Mouse (Mus musculus) limb, embryonic 15.5 days (tissue): ENCODE data around the gene Itpkb. TPM values are rescaled to one million over a fixed set of nuclear protein-coding genes. Genes with fewer than 3 reads are reported as not detected.

Experiments used
- ATAC-seq: fragments of 200-750 bp; cut with Nextera tagmentation; 2 replicates; pipeline ENCODE4 v1.8.0; 2017; ENCODE audit warnings: low read depth, moderate TSS enrichment; ENCODE audit not compliant: insufficient number of reproducible peaks, low FRiP score, low TSS enrichment
- H3K27ac ChIP-seq: fragments of 300-500 bp; sonication (generic); 2 replicates; pipeline ENCODE4 v1.5.1; 2015; ENCODE audit warnings: moderate library complexity, mild to moderate bottlenecking, inconsistent platforms
- H3K27me3 ChIP-seq: fragments of 300-500 bp; sonication (generic); 2 replicates; pipeline ENCODE4 v1.6.1; 2015; ENCODE audit warnings: inconsistent platforms
- H3K36me3 ChIP-seq: fragments of 300-500 bp; sonication (generic); 2 replicates; pipeline ENCODE4 v1.6.1; 2015; ENCODE audit warnings: inconsistent platforms
- H3K4me1 ChIP-seq: fragments of 300-500 bp; sonication (generic); 2 replicates; pipeline ENCODE4 v1.6.1; 2015; ENCODE audit warnings: inconsistent platforms
- H3K4me2 ChIP-seq: fragments of 300-500 bp; sonication (generic); 2 replicates; pipeline ENCODE4 v1.6.1; 2015; ENCODE audit warnings: mild to moderate bottlenecking, inconsistent platforms
- H3K4me3 ChIP-seq: fragments of 300-500 bp; sonication (generic); 2 replicates; pipeline ENCODE4 v1.5.1; 2015; ENCODE audit warnings: mild to moderate bottlenecking, inconsistent platforms
- H3K9ac ChIP-seq: fragments of 300-500 bp; sonication (generic); 2 replicates; pipeline ENCODE4 v1.6.1; 2015; ENCODE audit warnings: inconsistent platforms
- H3K9me3 ChIP-seq: fragments of 300-500 bp; sonication (generic); 2 replicates; pipeline ENCODE4 v1.6.1; 2016; ENCODE audit warnings: inconsistent platforms
- WGBS: fragments of 180-500 bp; shearing (Covaris S2); methylation state at CpG from one replicate; pipeline ENCODE4 v1.1.7; 2015; 5-methylcytosine and 5-hydroxymethylcytosine counted together
- polyA plus RNA-seq: library from polyadenylated mRNA; unstranded; fragments of >200 nt; fragmentation: Nextera tagmentation; extraction: Ambion mirVana; gene quantifications from 2 replicates; pipeline ENCODE4 v1.2.1, GENCODE M21; 2015

Gene Itpkb
- polyA plus RNA-seq, 1 experiment from 2014 or later: 15.1 TPM

DNA sequence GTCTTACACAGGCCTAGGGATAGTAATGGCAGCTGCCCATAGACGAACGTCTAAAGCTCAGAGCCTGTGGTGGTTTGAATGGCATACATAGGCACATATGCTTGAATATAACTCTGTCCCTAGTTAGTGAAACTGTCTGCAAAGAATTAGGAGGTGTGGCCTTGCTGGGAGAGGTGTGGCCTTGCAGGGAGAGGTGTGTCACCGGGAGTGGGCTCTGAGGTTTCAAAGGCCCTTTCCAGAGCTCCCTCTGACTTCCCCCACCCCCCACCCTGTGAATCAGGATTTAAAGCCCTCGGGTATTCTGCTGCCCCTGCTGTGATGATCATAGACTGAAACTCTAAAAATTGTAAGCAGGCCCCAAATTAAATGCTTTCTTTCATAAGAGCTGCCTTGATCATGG, 29.3 kb upstream of the Itpkb start:
- ATAC-seq: no peak
- Histone ChIP-seq H3K36me3 (no peaks in the 10 kb centered on the region), H3K9me3 (no peaks in the 10 kb centered on the region), H3K9ac (no peak overlapping the region), H3K27ac (no peak overlapping the region), H3K4me2 (no peak overlapping the region), H3K4me1 (0 out of 2 replicates have a peak, but pooled peaks cover 5% of the 10 kb centered on the region), H3K27me3 (no peaks in the 10 kb centered on the region), H3K4me3 (no peak overlapping the region)
- 37% methylated on average over 4 of the region's 4 CpGs for WGBS

DNA sequence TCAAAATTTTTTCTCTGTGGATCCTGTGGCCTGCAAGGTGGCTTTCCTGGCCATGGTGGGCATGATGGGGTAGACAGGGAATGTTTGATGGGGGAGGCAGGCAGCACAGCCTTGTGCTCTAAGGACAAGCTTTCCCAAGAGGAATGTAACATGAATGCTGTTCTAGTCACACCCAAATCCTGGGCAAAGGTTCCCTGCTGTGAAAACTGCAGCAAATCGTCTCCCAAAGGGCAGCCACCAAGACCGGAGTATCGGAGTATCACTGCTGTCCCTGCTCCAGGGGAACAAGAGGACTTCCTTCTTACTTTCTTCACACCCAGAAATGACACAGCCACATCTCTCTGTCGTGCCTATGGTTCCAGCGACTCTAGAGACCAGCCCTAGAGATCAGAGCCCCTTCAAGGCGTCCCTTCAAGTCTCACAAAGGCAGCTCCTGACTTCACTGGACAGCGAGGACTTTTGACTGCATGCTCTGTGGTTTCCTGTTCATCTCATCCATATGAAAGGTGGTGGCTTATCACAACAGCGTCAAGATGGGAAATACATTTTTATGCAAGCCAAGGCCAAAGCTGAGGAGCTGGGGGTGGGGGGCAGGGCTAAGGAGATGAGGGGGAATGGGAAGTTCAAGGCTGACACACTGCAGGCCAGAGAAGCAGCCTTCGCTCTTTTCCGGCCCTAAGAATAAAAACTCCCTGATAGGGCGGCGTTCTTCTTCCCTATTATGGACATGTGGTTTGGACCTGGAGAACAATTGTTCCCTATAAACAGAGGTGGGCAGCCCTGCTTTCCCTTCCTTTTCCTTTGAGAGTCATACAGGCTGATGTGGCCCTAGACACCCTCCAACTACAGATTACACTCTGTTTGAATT, 27.8 kb upstream of the Itpkb start:
- WGBS: 66% methylated on average over 12 of the region's 12 CpGs
- Histone ChIP-seq H3K9ac (no peak overlapping the region), H3K4me2 (no peak overlapping the region), H3K27ac (no peak overlapping the region), H3K9me3 (no peaks in the 10 kb centered on the region), H3K27me3 (no peaks in the 10 kb centered on the region), H3K36me3 (no peaks in the 10 kb centered on the region), H3K4me3 (no peak overlapping the region), H3K4me1 (peaks cover 12% of the 10 kb centered on the region; the same call in 1 of the 2 replicates)
- no peak for ATAC-seq

DNA sequence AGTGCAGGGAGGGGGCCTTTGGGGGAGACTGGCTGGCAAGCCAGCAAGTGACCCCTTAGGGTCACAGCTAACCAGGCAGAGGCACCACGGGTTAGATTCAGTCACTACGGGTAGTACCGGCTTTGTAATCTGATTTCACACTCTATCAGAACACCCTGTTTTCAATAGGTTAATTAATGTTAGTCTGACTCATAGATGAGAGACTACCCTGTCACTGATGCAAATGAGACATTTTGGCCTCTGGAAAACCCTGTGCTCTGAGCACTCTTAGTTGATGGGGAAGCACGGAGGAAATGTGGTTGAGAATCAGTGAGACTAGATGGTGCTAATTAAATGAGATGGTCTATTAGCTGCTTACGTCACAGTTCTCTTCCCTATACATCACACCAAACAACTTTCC, 26.7 kb upstream of the Itpkb start:
- Histone ChIP-seq H3K36me3 (no peaks in the 10 kb centered on the region), H3K4me2 (no peak overlapping the region), H3K27me3 (no peaks in the 10 kb centered on the region), H3K9me3 (no peaks in the 10 kb centered on the region), H3K4me1 (peaks cover 21% of the 10 kb centered on the region; the same call in 1 of the 2 replicates), H3K9ac (no peak overlapping the region), H3K4me3 (no peak overlapping the region), H3K27ac (no peak overlapping the region)
- ATAC-seq: no peak
- WGBS: 80% methylated on average over 5 of the region's 5 CpGs

DNA sequence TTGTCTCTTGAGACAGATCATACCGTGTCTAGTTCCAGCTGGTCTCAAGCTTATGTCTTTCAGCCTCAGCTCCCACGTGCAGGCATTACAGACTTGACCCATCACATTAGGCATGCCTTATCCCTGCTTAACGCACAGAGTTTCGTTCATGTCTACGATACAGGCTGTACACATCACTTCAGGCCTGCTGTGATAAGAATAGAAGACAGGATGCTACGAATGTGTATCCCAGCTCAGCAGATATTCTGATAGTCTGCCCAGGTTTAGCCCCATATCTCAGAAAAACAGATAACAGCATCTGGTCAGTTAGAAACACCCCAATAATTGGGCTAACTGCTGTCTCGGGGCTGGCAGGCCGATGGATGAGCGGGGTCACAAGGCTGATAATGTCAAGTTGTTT, 23.4 kb upstream of the Itpkb start:
- H3K36me3 ChIP-seq: no peaks in the 10 kb centered on the region
- H3K4me3 ChIP-seq: no peak overlapping the region
- H3K27me3 ChIP-seq: no peaks in the 10 kb centered on the region
- no peak overlapping the region for H3K4me2 ChIP-seq
- H3K27ac ChIP-seq: no peak overlapping the region
- H3K9me3 ChIP-seq: no peaks in the 10 kb centered on the region
- H3K9ac ChIP-seq: no peak overlapping the region
- H3K4me1 ChIP-seq: peaks cover 19% of the 10 kb centered on the region; the same call in 1 of the 2 replicates
- ATAC-seq: no peak
- WGBS: 81% methylated on average over 9 of the region's 9 CpGs

DNA sequence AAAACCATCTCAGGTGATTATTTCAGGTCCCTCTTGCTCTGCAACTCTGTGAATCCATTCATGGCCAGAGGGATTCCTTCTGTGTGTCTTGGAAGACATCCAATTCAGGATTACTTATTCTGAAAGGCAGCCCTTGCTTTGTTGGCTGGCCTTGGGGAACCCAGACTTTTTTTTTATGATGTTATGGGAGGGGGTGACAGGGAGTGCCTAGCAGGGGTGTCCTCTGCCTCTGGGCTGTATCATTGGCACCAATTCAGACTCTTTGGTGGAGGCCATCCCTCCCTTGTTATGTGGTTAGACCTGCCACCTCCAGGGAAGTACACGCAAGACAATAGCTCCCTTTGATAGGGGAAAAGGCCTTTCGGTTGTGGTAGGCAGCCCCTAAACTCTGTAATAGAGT, 22.6 kb upstream of the Itpkb start:
- no peak for ATAC-seq
- H3K9ac ChIP-seq: no peak overlapping the region
- no peaks in the 10 kb centered on the region for H3K27me3 ChIP-seq
- WGBS: 41% methylated on average over 2 of the region's 2 CpGs
- no peaks in the 10 kb centered on the region for H3K36me3 ChIP-seq
- H3K4me2 ChIP-seq: no peak overlapping the region
- no peak overlapping the region for H3K4me3 ChIP-seq
- no peaks in the 10 kb centered on the region for H3K9me3 ChIP-seq
- no peak overlapping the region for H3K27ac ChIP-seq
- H3K4me1 ChIP-seq: peaks cover 15% of the 10 kb centered on the region; the same call in 1 of the 2 replicates

DNA sequence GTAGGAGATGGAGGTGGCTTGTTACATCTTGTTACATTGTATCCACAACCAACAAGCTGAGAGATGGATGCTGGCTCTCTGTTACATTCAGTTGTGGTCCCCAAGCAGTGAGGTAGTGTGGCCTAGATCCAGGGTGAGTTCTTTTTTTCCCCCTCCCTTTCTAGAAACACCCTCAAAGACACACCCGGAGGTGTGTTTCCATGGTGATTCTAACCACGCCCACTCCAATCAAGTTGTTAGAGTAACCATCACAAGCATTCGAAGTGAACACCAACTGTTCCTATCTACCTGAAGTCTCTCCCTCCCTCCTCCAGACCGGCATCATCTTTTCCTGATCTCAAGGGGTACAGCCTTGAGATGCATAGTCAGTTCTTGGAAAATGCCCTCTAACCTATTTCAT, 21.4 kb upstream of the Itpkb start:
- no peaks in the 10 kb centered on the region for H3K9me3 ChIP-seq
- WGBS: 60% methylated on average over 4 of the region's 4 CpGs
- H3K27me3 ChIP-seq: no peaks in the 10 kb centered on the region

DNA sequence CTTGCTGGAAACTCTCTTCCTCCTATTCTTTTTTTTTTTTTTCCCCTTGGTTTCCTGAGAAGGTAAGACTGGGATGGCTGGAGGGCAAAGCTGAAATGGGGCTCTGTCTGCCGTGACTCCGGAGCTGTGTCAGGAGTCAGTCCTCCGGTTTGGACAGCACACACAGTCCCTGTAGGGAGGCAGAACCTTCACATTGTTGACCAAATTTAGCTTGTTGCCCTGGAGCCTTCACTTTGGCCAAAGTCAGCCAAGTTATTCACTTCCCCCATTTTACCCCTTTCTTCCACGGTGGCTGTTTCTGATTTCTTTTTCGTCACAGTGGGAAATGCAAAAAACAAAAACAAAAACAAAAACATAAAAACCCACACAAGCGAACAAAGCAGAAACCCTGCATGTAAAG, 18.0 kb upstream of the Itpkb start:
- Histone ChIP-seq H3K36me3 (no peaks in the 10 kb centered on the region), H3K4me1 (peaks cover 27% of the 10 kb centered on the region), H3K9me3 (no peaks in the 10 kb centered on the region), H3K4me2 (no peak overlapping the region), H3K9ac (no peak overlapping the region), H3K4me3 (no peak overlapping the region), H3K27me3 (no peaks in the 10 kb centered on the region), H3K27ac (no peak overlapping the region)
- 66% methylated on average over 6 of the region's 6 CpGs for WGBS
- no peak for ATAC-seq

More for the DNA sequence above, 21.4 kb upstream of the Itpkb start:
- ATAC-seq: no peak
- H3K9ac ChIP-seq: no peak overlapping the region
- no peak overlapping the region for H3K27ac ChIP-seq
- no peak overlapping the region for H3K4me2 ChIP-seq
- H3K4me3 ChIP-seq: no peak overlapping the region
- peaks cover 26% of the 10 kb centered on the region for H3K4me1 ChIP-seq
- no peaks in the 10 kb centered on the region for H3K36me3 ChIP-seq

DNA sequence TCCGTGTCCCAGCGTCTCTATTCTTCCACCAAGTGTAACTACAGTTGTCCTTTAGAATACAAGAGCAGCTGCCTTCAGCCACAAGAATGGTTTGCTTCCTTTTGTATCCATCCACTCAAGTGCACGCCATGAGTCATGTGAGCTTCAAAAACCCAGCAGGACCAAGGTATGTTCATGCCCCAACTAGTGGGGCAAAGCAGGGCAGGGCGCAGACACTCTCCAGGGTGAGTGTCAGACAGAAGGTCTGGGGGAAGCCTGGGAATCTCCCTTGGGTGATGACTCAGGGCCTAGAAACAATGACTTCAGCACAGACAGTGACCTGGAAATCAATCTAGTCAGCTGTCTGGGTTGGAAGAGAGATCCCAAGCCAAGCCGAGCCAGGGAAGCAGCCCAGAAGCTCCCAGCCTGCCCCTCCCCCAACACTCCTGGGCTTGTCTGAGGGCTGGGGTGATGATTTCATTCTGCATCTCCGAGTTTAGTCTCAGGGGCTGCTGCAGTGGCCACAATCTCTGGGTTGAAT, 17.4 kb upstream of the Itpkb start:
- Histone ChIP-seq H3K27ac (no peak overlapping the region), H3K9me3 (no peaks in the 10 kb centered on the region), H3K4me2 (no peak overlapping the region), H3K4me1 (peaks cover 21% of the 10 kb centered on the region), H3K36me3 (no peaks in the 10 kb centered on the region), H3K9ac (no peak overlapping the region), H3K27me3 (no peaks in the 10 kb centered on the region), H3K4me3 (no peak overlapping the region)
- no peak for ATAC-seq
- 48% methylated on average over 6 of the region's 6 CpGs for WGBS

DNA sequence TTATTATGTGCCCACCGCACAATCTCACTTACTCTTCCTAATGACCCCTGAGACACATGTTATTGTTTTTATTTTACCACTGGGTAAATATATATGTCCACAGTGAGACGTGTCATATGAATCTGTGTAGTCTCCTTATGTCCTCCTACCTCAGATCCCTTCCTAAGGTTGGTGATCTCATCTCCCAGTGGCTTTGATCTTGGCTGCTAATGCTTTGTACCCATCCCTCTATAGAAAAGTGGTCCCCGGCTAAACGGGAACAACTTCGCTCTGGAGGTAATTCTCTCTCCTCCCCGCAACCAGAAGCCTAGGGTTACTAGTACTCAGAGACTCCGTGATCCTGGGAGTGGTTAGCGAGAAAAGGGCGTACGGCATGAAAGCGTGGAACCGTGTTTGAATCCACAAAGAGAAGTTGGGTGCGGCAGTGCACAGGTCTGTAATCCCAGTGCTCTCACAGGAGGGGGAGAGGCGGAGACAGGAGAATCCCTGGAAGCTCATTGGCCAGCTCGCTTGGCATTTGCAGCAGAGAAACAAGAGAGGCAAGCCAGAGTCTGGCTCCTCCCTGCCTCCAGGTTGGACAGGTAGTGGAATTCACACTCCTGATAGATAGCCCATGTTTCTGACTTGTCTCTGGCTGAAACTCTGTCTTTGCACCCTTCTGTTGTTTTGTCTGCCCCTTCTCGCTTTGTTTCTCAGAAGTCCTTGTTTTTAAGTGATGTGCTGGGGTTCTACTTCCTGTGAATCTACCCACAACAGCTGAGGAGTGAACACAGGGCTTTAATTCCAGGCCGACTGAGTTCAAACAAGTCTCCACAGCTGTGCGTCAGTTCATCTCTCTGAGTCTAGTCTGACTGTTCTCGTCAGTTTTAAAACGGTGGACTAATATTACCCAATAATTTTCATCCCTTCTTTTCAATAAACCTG, 16.5 kb upstream of the Itpkb start:
- no peaks in the 10 kb centered on the region for H3K27me3 ChIP-seq
- ATAC-seq: no peak
- H3K36me3 ChIP-seq: no peaks in the 10 kb centered on the region
- no peak overlapping the region for H3K9ac ChIP-seq
- peak overlapping the region; percentile 44 for H3K4me2 ChIP-seq
- H3K4me3 ChIP-seq: peak overlapping the region; percentile 23; the same call in 1 of the 2 replicates
- H3K9me3 ChIP-seq: no peaks in the 10 kb centered on the region
- H3K27ac ChIP-seq: no peak overlapping the region
- H3K4me1 ChIP-seq: peaks cover 16% of the 10 kb centered on the region
- WGBS: 8% methylated on average over 20 of the region's 20 CpGs

DNA sequence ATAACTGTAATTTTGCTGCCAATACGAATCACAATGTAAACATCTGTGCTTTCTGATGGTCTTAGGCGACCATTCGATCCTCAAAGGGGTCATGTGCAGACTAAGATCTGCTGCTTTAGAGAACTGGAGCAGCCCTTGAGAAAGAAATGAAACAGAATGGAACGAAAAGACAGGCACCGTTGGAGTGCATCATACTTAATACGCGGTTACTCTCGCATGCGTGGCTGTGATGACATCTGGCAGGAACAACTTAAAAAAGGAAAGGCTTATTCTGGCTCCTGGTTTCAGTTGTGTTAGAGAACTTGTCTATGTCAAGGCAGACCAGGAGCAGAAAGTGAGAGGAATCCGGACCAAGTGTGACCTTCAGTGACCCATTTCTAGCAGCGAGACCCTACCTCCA, 15.6 kb upstream of the Itpkb start:
- no peaks in the 10 kb centered on the region for H3K27me3 ChIP-seq
- no peak overlapping the region for H3K27ac ChIP-seq
- H3K4me1 ChIP-seq: peaks cover 16% of the 10 kb centered on the region
- H3K9ac ChIP-seq: no peak overlapping the region
- H3K9me3 ChIP-seq: no peaks in the 10 kb centered on the region
- no peak for ATAC-seq
- 75% methylated on average over 11 of the region's 11 CpGs for WGBS
- no peak overlapping the region for H3K4me3 ChIP-seq
- no peaks in the 10 kb centered on the region for H3K36me3 ChIP-seq
- no peak overlapping the region for H3K4me2 ChIP-seq

DNA sequence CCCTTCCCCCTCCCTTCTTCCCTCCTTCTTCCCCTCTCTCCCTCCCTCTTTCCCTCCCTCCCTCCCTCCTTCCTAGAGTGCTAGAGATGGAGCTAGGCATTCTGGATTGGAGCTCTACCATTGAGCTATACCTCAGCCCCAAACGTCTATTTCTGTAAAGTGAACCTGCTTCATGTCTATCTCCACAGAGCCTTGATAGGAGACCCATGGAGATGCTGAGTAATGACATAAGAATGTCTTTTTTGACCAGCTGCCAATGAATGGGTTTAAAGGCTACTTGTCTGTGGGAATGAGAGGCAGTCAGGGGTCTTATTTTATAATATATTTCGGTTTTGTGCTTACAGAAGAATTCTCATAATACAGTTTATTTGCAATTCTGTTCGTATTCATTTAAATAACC, 15.2 kb upstream of the Itpkb start:
- Histone ChIP-seq H3K27ac (no peak overlapping the region), H3K4me2 (no peak overlapping the region), H3K4me3 (no peak overlapping the region), H3K4me1 (peaks cover 19% of the 10 kb centered on the region), H3K27me3 (no peaks in the 10 kb centered on the region), H3K9me3 (no peaks in the 10 kb centered on the region), H3K9ac (no peak overlapping the region), H3K36me3 (no peaks in the 10 kb centered on the region)
- 48% methylated on average over 3 of the region's 3 CpGs for whole genome bisulfite sequencing
- no peak for ATAC-seq

DNA sequence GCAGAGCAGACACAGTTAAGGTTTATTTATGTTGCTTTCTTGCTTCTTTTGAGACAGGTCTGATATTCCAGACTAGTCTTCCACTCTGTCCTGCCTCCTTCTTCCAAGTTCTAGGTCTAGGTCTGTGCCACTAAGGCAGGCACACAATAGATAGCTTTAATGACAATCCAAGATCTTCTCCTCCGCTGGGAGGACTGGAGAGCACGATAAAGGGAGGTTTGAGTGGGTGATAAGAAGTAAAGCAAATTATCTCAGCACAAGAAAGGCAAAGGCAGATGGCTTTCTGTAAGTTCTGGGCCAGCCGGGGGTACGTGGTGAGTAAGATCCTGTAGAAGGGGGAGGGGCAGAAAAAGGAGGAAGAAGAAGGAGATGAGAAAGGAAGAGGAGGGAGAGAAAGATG, 12.8 kb upstream of the Itpkb start:
- Histone ChIP-seq H3K27me3 (no peaks in the 10 kb centered on the region), H3K36me3 (no peaks in the 10 kb centered on the region), H3K9ac (no peak overlapping the region), H3K9me3 (no peaks in the 10 kb centered on the region), H3K4me1 (peaks cover 19% of the 10 kb centered on the region), H3K4me3 (no peak overlapping the region), H3K27ac (no peak overlapping the region), H3K4me2 (no peak overlapping the region)
- WGBS: 77% methylated on average over 4 of the region's 4 CpGs
- ATAC-seq: no peak
